Mouse (Mus musculus): ENCODE results near the gene Shtn1.
A peak's percentile ranks its signal among the peaks of the same experiment; 100 is the strongest.

Gene Shtn1

DNA sequence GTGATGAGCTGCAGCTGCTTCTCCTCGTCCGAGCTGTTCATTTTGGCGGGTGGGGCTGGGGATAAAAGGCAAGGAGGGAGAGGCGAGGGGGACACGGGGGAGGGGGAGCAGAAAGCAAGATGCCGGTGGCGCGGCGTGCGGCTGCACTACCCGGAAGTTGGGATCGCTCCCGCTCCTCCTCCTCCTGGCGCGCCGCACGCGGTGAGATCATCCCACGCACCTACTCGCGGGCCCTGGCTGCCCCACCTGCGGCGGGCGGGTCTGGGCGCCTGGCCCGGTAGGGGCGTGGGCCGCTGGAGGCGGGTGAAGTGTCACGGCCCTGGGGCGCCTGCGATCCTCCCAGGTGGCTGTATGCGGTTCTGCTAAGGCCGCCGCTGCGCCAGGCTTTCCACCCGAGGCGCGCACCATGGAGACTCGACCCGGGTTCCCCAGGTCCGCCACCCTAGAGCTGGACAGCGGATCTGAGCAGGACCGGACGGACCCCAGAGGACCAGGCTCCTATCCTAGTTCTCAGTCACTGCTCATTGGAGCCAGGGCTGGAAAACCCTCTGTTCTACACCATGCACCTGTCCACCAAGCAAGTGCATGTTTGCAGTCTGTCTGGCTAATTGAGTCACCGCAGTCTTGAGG is at the start of gene Shtn1:
Gene Shtn1, minus strand, starts transcription at position 629 of the 630 bp plus-strand sequence.
- peak; percentile 44 for DNase-seq (ENCODE audit: low spot score)

DNA sequence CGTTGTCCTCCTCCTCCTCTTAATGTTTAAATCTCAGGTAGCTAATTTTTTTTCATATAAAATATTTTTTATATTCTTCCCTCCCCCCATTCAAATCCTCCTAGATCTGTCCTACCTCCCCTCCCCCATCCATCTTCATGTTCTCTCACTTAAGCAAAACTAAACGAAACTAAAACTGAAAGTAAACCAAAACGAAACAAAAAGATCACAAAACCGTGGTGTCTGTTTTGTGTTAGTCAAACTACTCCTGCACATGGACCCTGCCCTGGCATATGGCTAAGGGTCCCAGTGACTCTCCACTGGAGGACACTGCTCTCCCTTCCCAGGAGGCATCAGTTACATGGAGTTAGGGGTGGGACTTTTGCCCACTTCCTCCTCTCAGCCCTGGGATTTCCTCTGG is 38.3 kb upstream of the Shtn1 start:
- no peak for DNase-seq (ENCODE audit: low spot score)

GRCm38 (mm10) chr19:59109937-59110336 is 34.0 kb upstream of the Shtn1 start:
- no peak for DNase-seq (ENCODE audit: low spot score)

- DNase-seq (ENCODE audit: low spot score) = no peak
Observed at GRCm38 (mm10) chr19:59098315-59098714, 22.4 kb upstream of the Shtn1 start.

GRCm38 (mm10) chr19:59092295-59092694 is 16.4 kb upstream of the Shtn1 start:
- DNase-seq (ENCODE audit: low spot score) = no peak

DNA sequence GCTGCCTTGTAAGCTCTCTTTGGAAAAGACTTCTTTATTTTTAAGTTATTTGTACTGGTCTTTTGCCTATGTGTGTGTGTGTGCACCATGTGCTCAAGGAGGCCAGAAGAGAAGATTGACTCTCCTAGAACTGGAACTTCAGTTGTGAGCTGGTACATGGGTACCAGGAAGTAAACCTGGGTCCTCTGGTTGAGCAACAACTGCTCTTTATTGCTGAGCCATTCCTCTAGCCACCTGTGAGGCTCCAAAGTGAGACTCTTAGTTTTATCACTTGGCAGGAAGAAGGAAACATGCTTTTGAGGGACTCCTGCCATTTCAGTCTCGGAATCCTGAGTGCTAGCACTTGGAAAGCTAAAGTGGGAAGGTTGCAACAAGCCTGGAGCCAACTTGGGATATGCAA is 14.4 kb upstream of the Shtn1 start:
- DNase-seq (ENCODE audit: low spot score) = no peak

DNA sequence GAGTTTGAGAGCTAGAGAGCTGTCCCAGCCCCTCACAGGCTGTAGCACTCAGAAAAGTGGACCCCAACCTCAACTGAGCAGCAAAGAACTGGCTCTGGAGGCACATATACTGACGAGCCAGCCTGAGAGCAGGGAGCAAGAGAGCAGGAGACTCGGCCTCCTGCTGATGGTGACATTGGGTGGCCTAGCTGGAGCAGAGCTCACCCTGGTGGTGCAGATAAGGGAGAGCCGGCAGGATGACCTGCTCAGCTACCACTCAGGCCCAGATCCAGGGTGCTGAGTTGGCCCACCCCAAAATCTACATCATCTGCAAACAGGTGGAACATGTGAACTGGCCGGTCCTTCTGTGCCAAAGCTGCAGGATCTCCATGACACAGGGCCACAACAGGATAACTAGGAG is 8.4 kb upstream of the Shtn1 start:
- no peak for DNase-seq (ENCODE audit: low spot score)

DNA sequence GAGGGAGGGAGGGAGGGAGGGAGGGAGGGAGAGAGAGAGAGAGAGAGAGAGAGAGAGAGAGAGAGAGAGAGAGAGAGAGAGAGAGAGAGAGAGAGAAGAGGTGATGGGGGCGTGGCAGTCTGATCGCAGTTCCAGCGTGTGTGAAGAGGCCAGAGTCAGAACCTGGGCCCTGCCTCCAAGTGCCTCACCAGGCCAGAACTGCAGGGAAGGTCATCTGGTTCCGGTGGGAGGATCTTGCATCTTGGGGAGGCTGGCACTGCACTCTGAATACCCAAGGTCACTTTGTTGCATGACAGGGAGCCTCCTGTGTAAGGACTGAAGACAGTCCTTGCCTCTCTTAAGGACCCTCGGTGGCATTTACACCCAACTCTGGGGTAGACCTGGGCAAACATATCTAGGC is 231 bp upstream of the Shtn1 start:
- peak; percentile 13 for DNase-seq (ENCODE audit: low spot score)

GRCm38 (mm10) chr19:59074841-59075471 is 944 bp downstream of the Shtn1 start:
- DNase-seq (ENCODE audit: low spot score) = no peak

- no peak for DNase-seq (ENCODE audit: low spot score)
Observed at GRCm38 (mm10) chr19:59074381-59074780, 1.5 kb downstream of the Shtn1 start.

GRCm38 (mm10) chr19:59073006-59073405 is 2.9 kb downstream of the Shtn1 start:
- no peak for DNase-seq (ENCODE audit: low spot score)

GRCm38 (mm10) chr19:59071979-59072378 is 3.9 kb downstream of the Shtn1 start:
- DNase-seq (ENCODE audit: low spot score) = no peak

DNA sequence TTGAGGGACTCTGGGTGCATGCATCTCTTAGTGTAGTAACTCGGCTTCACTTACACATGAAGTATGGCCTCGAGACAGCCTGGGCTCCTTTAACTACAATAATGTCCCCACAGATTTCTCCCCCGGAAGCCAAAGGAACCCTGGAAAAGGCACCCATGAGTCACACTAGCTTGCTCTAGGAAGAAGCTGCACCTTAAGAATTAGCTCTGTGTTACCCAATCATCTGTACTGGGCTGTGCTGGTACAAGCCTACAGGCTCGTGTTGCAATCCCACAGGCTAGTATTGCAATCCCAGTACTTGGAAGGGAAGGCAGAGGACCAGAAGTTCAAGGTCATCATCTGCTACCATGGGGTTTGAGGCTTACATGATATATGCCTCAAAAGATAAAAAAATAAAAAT is 4.5 kb downstream of the Shtn1 start:
- DNase-seq (ENCODE audit: low spot score) = no peak

- DNase-seq (ENCODE audit: low spot score) = no peak
Observed at GRCm38 (mm10) chr19:59067652-59068051, 8.2 kb downstream of the Shtn1 start.

- DNase-seq (ENCODE audit: low spot score) = no peak
Observed at GRCm38 (mm10) chr19:59066670-59067069, 9.2 kb downstream of the Shtn1 start.

DNA sequence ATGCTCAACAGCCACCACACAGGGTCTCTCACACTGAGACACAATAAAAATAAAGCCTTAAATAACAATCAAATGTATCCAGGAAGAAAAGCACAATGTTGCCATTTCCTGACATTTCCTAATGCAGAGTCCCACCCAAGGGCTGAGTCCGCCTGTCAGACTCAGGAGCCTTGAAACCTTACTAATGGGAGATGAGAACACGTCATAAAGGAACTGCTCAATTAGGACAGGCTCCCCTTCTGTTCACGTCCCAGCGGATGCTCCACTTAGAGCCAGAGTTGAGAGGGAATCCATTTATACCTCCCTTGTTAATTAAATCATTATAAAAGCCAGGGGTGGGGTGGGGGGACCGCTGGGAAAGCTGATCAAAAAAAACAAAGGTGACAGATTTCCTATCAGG is 9.8 kb downstream of the Shtn1 start:
- no peak for DNase-seq (ENCODE audit: low spot score)

- no peak for DNase-seq (ENCODE audit: low spot score)
Observed at GRCm38 (mm10) chr19:59064616-59065015, 11.3 kb downstream of the Shtn1 start.

- no peak for DNase-seq (ENCODE audit: low spot score)
Observed at GRCm38 (mm10) chr19:59063568-59063967, 12.3 kb downstream of the Shtn1 start.

GRCm38 (mm10) chr19:59058105-59058504 is 17.8 kb downstream of the Shtn1 start:
- no peak for DNase-seq (ENCODE audit: low spot score)

- no peak for DNase-seq (ENCODE audit: low spot score)
Observed at GRCm38 (mm10) chr19:59057366-59057765, 18.5 kb downstream of the Shtn1 start.

DNA sequence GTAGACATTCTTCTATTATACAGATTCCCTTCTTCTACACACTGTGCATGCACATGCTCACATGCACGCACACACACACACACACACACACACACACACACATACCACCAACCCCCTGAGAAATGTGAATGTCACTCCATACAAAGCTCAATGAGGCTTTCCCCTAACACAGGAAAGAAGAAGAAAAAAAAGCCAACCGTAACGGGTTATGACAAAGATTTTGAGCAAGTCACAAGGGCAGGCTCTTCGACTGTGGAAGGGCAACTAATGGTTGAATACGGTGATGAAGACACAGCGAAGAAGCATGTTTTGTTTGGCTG is 21.3 kb downstream of the Shtn1 start:
- DNase-seq (ENCODE audit: low spot score) = no peak

DNA sequence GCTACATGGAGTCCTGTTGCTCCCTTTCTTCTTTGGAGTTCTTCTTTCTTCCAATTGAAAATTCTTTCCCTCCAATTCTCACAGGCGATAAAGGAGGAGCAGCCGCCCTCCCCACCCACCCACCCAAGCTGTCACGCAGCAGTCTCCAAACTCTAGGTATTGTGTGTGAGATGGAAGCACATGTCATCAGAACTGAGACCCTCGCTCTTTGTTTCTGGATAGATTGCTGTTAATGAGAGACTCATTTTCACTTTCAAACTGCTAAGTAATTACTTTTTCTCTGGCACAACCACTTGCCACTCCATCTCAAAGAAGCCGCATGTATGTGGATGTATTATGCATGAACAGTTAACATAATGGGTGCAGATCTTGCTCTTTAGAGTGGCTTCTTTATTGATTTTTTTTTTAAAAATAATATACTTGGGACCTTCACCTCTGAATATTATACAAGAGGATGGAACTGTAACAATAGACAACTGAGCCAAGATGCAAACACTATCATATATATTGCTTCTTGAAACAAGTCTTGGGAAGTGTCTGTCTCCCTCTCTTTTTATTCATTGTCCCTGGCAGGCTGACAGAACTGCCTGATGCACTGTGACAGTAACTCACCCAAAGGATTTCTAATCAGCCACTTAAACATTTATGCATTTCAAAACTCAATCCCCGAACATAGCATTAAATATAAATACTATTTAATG is 21.8 kb downstream of the Shtn1 start:
- no peak for DNase-seq (ENCODE audit: low spot score)

DNA sequence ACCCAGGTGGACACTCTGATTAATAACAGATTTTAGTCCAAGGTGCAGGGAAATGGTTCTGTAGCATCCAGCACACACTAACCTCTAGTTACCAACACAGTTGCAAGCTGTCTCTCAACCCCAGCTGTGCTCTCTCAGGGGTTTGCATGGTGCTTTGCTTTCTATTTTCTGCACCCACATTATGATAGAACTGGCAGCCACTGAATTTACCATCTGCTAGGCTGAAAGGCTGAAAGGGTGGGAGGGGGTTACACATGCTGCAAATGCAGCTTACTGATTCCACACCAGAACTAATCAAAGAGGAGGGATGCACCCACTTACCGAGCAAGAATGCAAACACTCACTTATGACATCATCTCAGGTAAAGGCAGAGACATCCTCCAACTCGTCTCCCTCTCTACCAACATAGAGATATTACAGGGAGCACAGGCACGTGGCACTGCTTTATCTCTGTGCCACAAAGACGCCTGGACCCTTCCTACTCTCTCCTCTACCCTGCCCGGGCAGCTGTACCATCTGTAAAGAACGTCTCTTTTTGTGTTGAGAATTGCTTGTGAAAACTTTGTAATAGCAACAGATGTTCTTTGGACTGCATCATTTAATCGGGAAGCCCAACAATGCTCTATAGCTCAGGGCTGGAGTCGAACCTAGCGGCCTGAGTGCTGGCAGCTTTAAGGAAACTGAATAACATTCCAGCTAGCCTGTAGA is 23.0 kb downstream of the Shtn1 start:
- no peak for DNase-seq (ENCODE audit: low spot score)

Measured in embryo, embryonic 10 days (tissue).